Mouse (Mus musculus): ENCODE results near the gene Tatdn3.

GRCm38 (mm10) chr1:191070259-191070658 is 7.5 kb upstream of the Tatdn3 start:
- TF ChIP-seq CTCF (IDR thresholded peaks at IDR 0.05; ENCODE audit: control insufficient read depth, insufficient read depth, low read length) = no peak
- TF ChIP-seq POLR2A (IDR thresholded peaks at IDR 0.05; ENCODE audit: borderline replicate concordance, control insufficient read depth, low read depth, low read length) = no peak

Data from bone marrow, adult 2 months (tissue).